Mouse (Mus musculus): ENCODE measurements at regions not wholly inside any gene's neighbourhood (a gene's known extent, or its start where the extent isn't known, plus 50 kb on each side); places are given as distances from the start of the nearest gene placed in this dataset.

- no peak for DNase-seq (ENCODE audit: extremely low read depth, low read depth, low spot score)
Measured at GRCm38 (mm10) chr4:127423855-127424254, 65.9 kb upstream of the Gjb5 start.

GRCm38 (mm10) chr4:127421927-127422450 is 64.0 kb upstream of the Gjb5 start:
- DNase-seq (ENCODE audit: extremely low read depth, low read depth, low spot score) = no peak

- no peak for DNase-seq (ENCODE audit: extremely low read depth, low read depth, low spot score)
Measured at GRCm38 (mm10) chr4:127421129-127421528, 63.1 kb upstream of the Gjb5 start.

DNA sequence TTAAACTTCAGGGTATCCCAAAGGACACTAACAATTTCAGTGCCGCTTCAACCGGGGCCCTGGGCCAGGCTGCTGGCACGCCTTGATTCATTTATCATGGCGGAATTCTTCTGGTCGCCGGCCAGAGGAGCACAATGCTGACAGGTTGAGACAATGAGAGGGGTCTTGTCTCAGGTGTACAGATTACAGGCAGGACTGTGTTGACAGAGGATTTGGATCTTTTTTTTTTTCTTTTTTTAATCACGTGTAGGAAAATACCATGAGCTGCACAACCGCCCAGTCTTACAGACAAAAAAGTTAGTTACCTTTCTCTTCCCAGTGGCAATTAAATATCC is 61.8 kb upstream of the Gjb5 start:
- DNase-seq (ENCODE audit: extremely low read depth, low read depth, low spot score) = no peak

DNA sequence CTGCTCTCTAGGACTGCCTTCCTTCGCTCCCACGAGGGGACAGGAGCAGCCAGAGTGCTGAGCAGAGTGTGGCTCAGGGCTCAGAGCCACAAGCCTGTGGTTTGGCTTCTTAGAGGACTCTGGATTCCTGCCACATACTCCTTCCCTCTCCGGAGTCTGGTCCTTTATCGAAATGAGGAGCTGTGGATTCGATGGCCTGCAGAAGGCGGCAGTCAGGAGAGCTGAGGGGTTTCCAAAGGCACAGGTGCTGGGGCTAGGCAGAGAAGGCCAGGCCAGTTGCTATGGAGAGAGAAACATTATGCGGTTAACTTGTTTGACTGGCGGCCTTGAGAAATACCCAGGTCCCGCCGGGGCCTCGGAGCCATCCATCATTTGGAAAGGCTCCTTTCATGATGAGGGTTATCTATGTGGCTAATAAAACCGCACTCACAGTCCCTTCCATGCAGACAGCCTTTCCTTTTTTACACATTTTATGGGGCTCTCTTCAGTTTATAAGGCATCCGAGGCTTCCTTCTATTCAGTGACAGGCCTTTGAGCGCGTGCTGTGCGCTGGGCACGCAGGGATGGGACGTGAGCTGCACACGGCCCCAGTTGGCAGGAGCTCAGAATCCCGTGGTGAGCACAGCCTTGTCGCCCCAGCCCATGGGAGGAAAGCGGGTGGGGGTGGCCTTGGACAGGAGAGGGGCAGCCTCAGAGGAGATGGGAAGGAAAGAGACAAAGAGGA is 61.2 kb upstream of the Gjb5 start:
- DNase-seq (ENCODE audit: extremely low read depth, low read depth, low spot score) = no peak

GRCm38 (mm10) chr4:127416906-127417305 is 58.9 kb upstream of the Gjb5 start:
- DNase-seq (ENCODE audit: extremely low read depth, low read depth, low spot score) = peak; percentile 23

GRCm38 (mm10) chr4:127413997-127414964 is 56.3 kb upstream of the Gjb5 start:
- DNase-seq (ENCODE audit: extremely low read depth, low read depth, low spot score) = no peak

All from fat pad, adult 2 months (tissue).